Mouse (Mus musculus) stomach, postnatal 0 days (tissue): ENCODE measurements around the gene Atpif1.

Source experiments
- CTCF ChIP-seq: IDR thresholded peaks from 2 replicates; pipeline ENCODE4 v1.5.1; 2016; ENCODE audit warnings: antibody characterized with exemption, low read depth, mild to moderate bottlenecking, moderate library complexity
- EP300 ChIP-seq: optimal IDR thresholded peaks from 2 replicates; pipeline ENCODE3; 2016; ENCODE audit warnings: antibody characterized with exemption

GRCm38 (mm10) chr4:132529344-132529743 lies 4.1 kb downstream of the Atpif1 start:
- TF ChIP-seq CTCF (no peak), EP300 (no peak)
